Mouse (Mus musculus): ENCODE results near the gene Mif. TPM values are rescaled to one million over a fixed set of nuclear protein-coding genes. Genes with fewer than 3 reads are reported as not detected.

The Mif gene
- total RNA-seq, 2 experiments from 2014 or later, result 155 to 170 TPM

DNA sequence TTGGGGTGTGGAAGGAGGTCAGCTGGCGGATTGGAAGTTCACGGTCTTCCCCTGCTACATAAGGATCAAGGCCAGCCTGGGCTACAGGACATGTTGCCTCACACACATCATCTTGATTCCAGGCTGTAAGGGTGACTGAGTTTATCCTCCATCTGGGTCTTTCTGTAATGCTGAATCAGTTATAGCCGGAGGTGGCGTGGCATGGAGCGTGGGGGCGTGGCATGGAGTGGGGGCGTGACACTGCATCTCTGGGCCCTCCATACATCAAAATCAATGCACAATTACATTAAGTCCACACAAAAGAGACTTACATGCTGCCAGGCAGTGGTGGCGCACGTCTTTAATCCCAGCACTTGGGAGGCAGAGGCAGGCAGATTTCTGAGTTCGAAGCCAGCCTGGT lies 20.3 kb upstream of the Mif start:
- intact Hi-C loops (cut with DNase I; ENCODE audit: low total_unique reads), result no loop called here
- DNase-seq, result no peak

DNA sequence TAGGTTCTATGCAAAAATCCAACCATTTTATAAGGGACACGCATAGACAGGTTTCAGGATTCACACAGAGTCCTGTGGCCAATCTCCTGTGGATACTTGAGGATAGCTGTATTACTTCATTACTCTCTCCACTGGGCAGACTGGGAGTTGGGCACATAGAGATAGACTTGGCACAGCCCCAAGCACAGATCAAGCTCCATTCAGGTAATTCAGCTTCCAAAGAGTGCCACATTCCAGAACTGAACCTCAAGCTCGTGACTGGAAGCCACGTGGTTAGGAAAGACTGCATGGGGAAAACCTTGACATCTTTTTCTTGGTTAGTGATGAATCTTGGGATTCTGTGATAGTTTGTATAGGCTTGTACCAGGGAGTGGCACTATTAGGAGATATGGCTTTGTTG lies 18.8 kb upstream of the Mif start:
- no peak for DNase-seq
- intact Hi-C loops (cut with DNase I; ENCODE audit: low total_unique reads), result no loop called here

DNA sequence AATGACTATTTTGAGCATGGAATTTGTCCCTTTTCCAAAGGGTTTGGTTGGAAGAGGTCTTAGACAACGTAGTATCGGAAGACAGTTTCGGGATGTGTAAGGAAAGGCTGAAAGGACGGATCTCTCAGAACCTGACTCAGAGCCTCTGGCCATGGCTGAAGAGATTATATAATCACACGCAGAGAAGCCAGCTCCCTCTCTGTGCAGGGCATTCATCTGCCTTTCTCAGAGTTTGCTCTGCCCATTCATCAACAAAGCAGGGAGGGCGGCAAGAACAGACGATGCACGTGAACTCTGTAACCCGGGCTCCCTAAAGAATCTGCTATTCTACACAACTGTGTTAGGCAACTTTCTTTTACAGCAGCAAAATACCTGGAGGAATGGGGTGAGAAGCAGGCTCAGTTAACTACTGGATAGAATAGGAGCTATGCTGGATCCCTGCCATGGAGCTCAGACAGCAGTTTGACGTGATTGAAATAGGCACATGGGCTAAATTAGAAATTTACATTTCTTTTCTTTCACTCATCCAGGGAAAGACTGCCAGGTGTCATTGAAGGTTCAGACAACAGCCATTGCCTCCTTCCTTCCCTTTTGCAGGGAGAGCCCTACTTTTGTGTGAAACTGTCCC lies 13.6 kb upstream of the Mif start:
- no peak for DNase-seq
- intact Hi-C loops (cut with DNase I; ENCODE audit: low total_unique reads), result no loop called here

DNA sequence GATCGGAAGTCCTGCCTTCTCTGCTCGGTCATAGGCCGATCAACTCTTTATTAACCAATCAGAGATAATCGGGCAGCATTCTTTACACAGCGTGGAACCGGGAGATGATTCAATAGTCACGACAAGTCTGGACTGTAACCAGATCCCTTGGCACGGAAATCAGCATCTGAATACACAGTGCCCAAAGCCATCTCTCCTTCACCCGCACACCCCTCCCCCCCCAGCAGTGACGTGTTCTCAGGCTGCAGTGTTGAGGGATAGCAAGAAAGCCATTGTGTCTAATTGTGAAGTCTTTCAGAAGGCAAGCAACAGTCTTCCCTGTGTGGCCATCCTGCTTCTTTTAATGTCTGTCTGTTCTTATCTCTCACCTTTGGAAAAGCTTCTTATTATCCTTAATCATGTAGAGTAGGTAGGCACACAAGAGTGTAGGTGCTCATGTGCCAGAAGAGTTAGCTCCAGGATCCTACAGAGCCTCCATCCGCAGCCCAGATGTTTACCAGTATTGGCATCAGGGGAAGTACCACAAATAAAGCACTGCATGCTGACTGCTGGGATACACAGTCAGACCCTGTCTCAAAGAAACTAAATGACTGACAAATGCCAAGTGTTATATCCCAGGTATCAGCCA lies 13.0 kb upstream of the Mif start:
- DNase-seq, result peak; percentile 71
- intact Hi-C loops (cut with DNase I; ENCODE audit: low total_unique reads), result no loop called here

DNA sequence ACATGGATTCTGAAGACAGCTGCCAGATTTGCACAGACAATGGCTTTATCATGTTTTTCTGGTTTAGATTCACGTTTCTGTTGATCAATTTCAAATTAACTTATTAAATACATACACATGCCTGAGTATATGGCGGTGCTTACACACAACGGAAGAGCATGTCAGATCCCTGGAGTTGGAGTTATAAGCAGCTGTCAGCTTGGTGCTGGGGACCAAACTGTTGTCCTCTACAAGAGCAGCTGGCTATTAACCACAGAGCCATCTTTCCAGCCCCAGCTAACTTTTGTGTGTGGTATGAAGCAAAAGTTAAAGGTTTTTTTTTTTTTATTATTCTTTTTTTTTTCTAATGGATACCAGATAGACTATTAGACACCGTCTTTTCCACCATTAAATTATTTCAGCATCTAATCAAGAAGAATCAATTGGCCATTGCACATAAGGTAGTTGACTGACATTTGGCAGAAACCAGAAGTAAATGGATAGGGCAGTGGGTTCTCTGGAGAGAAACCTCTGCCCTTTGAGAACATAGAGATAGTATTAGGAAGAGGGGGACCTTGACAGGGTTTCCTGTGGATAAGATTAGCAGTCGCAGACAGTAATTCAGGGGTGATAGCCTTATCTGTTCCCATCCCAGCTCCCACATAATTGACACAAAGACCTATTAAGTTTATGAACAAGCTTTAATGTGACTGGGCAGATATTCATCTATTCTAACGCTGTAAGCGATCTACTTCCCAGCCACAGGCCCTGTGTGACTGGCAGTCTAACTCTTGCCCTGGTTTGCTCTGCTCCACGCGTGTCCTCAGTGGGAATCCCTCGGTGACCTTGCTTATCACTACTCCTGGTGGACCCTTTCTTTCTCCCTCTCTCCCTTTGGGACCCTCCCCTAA lies 12.2 kb upstream of the Mif start:
- intact Hi-C loops (cut with DNase I; ENCODE audit: low total_unique reads), result no loop called here
- no peak for DNase-seq

DNA sequence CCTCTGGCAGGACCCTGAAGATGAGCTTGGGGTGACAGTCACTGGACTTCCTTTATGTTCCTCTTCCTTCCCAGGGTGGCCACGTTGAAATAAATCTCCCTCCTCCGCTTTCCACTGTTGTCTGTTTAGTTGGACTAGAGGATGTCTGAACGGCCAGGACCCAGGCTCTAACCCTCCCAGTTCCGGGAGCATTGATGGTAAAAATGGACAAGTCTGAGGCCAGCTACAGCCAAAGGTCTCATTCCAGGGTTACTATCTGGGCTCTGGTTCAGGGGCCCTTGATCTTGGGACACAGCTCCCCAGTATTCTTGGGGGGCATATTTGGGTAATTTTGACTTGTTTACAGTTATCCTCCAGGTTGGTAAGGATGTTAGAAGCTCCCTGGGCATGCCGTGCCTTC lies 1.5 kb upstream of the Mif start:
- intact Hi-C loops (cut with DNase I; ENCODE audit: low total_unique reads), result no loop called here
- DNase-seq, result no peak

DNA sequence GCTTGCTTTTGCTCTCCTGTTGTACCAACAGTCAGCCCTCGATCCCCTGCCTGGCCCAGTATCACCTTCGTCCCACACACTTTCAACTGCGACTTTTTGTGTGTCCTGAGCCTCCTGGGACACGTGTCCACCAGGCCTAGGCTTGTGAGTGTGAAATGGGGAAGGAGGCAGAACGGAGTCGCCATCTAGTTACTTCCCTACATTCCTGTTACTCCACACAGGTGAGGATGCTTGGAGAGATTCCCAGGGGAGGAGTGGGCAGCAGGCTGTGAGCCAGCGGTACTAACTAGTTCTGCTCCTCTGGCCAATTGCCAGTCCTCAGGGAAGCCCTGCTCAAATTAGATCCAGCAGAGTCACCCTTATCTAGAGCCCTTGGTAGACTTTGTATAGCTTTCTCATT lies 706 bp upstream of the Mif start:
- no peak for DNase-seq
- intact Hi-C loops (cut with DNase I; ENCODE audit: low total_unique reads), result no loop called here

DNA sequence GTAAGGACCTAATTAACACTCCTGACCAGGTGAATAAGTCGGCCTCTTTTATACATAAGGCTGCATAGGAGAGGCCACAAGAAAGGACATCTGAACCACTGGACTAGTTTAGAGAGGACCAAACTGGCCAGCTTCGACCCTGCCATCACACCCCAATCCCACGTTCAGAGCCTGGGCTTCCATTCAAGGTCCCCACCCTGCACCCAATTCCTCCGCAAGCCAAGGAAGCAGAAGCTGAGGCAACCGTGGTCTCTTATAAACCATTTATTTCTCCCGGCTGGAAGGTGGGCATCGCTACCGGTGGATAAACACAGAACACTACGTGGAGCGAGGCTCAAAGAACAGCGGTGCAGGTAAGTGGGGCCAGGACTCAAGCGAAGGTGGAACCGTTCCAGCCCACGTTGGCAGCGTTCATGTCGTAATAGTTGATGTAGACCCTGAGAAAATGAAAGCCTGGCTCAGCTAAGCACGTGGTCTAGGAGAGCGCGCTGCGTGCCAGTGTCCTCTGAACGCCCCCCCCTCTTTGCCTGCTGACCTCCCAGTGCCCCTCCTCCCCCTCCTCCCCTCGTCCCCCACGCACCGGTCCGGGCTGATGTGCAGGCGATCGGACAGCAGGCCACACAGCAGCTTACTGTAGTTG lies 813 bp downstream of the Mif start:
- intact Hi-C loops (cut with DNase I; ENCODE audit: low total_unique reads), result no loop called here

DNA sequence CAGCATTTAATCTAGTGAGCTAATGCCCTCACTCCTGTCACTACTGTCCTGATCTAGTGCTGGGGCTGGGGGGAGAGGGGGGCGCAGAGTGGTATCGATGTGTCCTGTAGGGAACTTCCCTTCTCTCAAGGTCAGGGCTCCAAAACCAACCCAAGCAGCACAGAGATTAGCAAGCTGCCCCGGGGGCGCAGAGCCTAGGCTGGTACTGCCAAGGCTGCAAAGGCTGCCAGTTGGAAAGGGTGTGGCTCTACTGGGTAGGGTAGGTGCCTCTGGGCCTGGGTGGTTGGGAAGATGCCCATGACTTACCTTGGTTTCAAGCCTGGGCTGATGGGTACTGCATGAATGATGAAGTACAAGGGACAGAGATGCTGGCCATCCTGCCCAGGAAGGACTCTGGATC lies 2.4 kb downstream of the Mif start:
- intact Hi-C loops (cut with DNase I; ENCODE audit: low total_unique reads), result no loop called here
- no peak for DNase-seq

More for the DNA sequence above, 813 bp downstream of the Mif start:
- DNase-seq, result no peak

DNA sequence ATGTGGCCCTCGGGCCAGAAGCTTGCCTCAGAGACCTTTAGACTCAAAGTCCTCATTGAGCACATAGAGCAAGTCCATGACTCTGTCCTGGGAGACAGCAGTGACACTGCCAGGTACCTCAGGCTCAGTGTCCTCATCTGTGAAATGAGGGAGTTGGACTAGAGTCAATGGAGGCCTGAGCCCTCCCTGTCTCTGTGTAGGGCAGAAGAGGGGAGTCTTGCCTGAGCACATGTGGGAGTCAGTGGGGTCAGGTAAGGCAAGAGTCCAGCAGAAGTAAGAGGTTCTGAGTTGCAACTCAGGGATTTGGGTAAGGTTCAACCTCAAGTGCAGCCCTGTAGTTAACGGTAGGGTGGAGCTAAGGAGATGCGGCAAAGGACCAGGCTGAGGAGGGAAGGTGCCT lies 3.1 kb downstream of the Mif start:
- DNase-seq, result no peak
- intact Hi-C loops (cut with DNase I; ENCODE audit: low total_unique reads), result no loop called here

DNA sequence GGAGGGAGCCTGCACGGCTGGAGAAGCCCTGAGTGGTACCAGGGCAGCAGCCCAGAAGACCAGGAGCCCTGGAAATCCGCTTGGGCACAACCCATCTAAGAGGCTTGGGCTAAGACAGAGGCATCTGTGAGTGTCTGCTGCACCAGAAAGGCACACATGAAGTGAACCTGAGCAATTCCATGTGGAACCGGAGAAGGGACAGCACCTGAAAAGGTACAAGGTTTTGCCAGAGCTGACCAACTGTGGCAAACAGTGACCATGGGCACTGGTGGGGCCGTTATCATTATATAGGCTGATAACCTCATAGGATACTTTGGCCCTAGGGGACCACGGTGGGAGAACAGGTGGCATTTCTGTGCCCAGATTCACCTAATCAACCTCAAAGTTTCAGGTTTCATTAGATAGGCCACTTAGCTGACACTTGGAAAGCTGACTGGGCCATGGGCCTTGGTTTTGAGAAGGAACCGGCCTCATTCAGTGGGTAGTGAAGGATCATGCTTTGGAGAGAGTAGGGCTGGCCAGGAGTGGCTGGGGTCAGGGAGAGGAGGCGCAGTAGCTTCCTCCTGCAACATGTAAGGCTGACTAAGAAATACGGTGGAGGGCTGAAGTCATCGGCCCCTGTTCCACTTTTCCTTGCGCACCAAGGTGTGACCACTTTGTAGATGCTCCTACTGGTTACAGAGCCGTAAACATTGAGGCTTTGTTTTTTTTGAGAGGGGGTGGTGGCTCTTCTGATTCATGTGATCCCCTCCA lies 3.7 kb downstream of the Mif start:
- intact Hi-C loops (cut with DNase I; ENCODE audit: low total_unique reads), result no loop called here
- no peak for DNase-seq

DNA sequence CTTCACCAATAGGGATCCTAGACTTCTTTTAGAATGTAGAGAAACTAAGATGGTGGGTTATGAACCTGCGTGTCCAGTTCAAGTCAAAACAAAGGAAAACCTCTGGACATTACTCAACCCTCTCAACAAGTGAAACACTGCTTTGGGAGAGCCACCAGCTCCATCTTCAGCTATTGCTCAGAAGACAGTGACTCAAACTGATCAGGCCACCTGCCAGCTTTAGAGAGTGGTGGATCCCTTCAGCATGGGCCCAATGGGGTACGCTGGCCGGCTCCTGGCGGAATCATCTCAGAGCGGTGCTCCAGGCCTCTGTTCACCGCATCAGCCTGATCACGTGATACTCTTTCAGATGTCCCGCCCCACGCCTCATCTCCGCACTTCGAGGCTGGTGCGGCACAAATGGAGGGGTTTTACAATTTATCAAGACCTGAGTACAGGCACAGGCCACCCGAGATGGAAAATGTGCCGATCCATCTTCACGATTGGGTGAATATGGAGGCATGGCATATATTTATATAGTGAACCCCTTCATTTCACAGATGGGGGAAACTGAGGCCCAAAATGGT lies 4.5 kb downstream of the Mif start:
- intact Hi-C loops (cut with DNase I; ENCODE audit: low total_unique reads), result no loop called here
- no peak for DNase-seq

DNA sequence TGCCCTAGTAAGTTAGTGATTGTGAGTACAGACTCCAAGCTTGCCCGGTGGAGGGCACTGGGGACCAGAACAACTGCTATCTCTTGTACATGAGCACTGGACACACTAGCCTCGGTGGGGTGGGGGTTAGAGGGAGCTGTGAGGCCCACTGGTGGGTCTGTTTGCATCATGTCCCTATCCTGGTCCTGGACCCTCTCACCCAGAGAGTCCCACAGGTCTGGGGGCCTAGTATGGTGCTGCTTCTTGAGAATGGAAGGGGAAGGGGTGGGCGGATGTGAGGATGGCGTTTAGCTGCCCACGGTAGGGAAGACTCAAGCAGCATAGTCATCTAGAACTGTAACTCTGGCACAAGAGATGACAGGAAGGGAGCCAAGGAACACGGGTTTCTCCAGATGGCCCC lies 5.2 kb downstream of the Mif start:
- DNase-seq, result no peak
- intact Hi-C loops (cut with DNase I; ENCODE audit: low total_unique reads), result loop anchor here (5.0 kb wide), 1 partner anchor 112 kb away; no protein-coding TSS in a partner anchor

DNA sequence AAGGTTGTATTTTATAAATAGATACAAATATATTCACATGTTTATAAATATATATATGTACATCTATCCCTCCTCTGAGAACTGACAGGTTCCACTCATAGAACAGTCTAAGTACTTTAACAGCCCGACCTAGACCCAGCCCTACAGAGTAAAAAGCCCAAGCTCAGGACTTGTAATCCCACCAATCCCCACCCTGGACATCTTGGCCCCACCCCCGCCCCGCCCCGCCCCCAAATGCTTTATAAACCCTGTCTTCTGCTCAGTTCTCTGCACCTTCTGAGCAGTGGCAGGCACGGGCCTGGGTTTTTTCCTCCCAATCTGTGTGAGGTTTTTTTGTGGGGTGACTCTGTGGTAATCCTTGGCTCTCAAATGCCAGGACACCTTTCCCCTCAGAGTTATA lies 5.9 kb downstream of the Mif start:
- DNase-seq, result no peak
- intact Hi-C loops (cut with DNase I; ENCODE audit: low total_unique reads), result loop anchor here (5.0 kb wide), 1 partner anchor 112 kb away; no protein-coding TSS in a partner anchor

DNA sequence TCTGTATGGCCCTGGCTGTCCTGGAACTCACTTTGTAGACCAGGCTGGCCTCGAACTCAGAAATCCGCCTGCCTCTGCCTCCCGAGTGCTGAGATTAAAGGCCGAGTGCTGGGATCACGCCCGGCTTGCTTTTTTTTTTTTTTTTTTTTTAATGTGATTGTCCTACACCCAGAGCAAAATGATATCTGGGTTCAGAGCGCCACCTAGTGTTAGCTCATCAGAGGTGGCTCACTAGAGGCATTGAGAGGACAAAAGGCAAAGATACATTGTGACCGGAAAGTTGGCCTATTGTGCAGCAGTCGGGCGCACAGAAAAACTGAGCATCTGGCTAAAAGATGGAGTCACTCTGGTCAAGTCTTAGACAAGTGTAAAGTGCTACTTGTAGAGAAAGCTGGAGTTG lies 6.6 kb downstream of the Mif start:
- DNase-seq, result peak; percentile 78
- intact Hi-C loops (cut with DNase I; ENCODE audit: low total_unique reads), result loop anchor here (5.0 kb wide), 1 partner anchor 111 kb away; no protein-coding TSS in a partner anchor

DNA sequence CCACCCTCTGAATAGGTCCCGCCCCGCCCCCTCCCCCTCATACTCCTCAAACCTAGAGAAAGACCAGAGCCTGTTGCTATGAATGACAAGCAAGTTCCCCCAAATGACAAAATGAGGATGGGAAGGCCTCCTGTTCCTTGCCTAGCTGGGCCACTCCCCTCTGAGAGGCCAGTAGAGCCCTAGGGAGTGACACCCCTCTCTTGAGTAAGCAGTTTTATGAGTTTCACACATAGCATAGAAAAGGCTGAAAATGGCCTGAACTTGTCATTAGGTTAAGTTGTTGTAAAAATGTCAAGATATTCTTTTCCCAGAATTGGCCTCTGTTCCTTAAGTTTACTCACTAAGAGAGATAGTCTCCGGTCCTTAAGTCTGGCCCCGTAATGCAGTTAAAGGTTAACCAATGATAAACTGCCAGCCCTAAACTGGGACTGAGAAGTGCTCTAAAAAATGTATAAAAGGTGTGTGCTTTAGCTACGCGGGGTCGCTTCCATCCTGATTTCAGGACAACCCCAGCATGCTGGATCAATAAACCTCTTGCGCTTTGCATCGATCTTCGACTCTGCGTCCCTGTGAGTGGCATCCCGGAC lies 7.4 kb downstream of the Mif start:
- intact Hi-C loops (cut with DNase I; ENCODE audit: low total_unique reads), result loop anchor here (5.0 kb wide), 1 partner anchor 110 kb away; no protein-coding TSS in a partner anchor
- no peak for DNase-seq

DNA sequence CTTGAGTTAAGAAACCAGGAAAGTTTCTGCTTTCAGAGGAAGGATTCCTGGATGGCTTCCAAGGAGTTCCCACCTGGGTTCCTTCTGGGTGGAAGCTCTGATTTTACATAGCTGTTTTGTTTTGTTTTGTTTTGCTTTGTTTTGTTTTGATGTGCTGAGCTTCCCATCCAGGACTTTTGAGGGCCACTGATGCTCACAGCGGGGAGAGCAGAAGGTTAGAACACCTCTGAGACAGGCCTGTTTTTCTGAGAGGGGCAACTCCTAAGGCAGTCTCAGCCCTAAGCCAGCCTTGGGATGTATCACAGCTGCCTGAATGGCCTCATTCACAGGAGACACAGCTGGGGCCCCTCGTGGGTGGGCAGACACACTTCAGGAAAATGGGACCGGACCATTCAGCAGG lies 8.4 kb downstream of the Mif start:
- no peak for DNase-seq
- intact Hi-C loops (cut with DNase I; ENCODE audit: low total_unique reads), result loop anchor here (5.0 kb wide), 1 partner anchor 109 kb away; no protein-coding TSS in a partner anchor

DNA sequence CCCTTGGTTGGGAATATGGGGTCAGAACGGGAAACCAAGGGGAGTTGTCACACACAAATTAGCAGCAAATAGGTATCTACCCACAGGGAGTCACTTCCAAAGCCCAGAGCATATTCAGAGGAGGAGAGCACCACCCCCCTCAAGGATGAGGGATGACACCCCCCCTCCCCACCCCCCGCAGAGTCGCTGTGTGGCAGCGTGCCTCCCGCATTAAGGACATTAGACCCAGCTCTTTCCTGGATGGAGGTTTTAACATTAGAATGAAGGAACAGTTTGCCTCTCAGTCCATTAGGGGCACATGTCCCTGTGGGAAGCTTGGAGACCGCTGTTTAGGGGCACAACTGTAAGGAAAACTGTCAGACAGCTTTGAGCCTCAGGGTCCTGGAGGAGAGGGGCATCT lies 9.0 kb downstream of the Mif start:
- intact Hi-C loops (cut with DNase I; ENCODE audit: low total_unique reads), result loop anchor here (5.0 kb wide), 1 partner anchor 109 kb away; no protein-coding TSS in a partner anchor
- no peak for DNase-seq
